Mouse (Mus musculus) natural killer cell, adult 2 months (primary cell): ENCODE results near the gene Ugp2.
"Not testable (repeated sequence)": the region's sequence is repeated elsewhere in the genome, so short reads cannot be mapped to it uniquely, and the experiment has no call there.

ENCODE experiments used
- DNase-seq, 2 experiments: peaks; one replicate each; pipeline ENCODE4 v3.0.0; 2022; ENCODE audit warnings: low spot score in 2 of 2

The Ugp2 gene

DNA sequence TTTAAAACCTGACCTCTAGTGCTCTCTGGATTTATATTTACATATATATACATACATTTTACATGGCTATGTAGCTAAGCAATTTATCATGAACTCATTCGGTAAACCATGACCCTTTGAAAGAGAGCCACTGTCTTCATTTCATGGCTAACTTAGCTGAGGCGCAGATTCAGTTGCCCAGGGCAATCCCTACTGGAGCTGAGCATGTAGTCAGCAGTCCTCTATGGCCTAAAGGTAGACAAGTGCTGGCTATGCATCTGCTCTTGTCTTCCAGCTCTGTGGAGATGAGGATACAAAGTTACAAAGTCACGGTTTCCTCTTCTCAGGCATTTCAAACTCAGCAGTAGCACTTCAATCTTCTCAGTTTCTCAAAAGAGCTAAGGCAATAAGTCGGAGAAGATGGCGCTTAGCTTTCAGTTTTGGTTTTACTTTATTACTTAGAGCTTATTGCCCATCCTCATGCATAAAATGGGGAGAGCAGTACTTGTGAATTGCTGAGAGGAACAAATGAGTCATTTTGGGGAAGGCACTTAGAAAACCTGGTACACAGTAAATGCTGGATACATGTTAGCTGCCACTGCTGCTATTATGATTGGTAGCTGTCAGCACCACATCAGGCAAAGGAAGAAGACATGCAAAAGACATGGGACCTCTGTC is 38.2 kb downstream of the Ugp2 start:
- DNase-seq: no peak

DNA sequence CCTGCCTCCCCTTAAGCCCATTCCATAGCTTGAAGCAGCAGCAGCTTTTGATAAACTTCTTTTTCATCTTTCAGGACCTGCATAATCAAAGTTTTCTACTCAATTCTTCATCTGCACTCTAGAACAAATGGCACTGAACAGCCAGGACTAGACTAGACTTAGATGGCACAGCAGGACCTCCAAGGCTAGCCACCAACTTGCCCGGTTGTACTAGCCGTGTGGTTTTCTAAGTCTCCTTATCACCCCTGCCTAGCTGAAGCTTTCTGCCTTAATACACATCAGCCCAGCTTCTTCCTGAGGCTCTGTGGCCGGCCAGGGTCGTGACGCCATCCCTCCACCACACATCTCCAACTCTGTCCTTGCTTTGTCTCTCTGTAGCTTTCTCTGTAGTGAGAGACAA is 42.9 kb downstream of the Ugp2 start:
- no peak for DNase-seq

DNA sequence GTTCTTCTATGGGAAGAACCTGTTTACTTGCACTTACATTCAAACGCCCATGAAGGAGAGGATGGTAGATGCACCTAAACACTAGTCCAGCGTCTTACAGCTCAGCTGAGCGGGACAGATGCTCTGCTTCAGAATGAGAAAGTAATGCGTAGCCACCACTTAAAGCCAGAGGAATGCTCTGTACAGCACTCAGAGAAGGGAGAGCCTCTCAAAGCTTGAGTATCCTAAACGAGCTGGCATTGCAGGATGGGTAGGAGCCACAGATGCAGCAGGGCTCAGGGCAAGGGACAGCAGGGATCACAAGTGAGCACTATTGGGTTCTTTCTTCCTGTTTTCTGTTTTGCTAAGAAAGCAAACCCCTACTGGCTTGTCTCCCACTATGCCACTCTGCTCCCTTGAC is 43.5 kb downstream of the Ugp2 start:
- DNase-seq: no peak

DNA sequence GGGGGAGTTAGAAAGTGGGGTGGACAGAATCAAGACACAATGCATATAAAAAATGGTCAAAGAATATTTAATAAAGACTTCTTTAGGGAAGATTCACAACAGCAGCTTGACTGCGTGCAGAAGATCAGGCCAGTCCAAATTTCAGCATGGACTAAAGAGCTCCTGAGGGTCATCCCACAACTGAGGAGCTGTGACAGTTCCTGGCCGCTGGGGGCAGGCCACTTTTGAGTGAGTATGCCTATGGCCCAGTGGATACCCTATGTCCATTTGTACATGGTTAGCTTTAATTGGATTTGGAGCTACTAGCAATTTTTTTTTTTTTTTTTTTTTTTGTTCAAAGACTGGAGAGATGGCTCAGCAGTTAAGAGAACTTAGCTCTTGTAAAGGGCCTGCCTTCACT is 44.2 kb downstream of the Ugp2 start:
- no peak for DNase-seq

DNA sequence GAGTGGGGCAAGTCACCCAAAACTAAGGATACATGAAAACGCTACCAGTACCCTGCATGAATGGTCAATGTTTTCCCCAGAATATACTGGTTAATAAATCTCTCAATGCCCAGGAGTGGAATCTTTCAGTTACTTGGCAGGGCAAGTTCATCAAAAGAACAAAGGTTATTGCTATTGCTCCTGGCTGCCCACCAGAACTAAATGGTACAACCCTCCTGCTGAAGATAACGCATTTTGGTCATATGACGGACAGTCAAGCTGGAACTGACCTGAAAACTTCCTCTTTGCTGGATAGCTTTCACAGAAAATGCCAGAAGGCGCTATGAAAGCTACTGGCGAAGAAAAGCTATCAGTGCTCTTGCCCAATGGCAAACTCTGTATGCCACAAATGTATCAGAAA is 45.2 kb downstream of the Ugp2 start:
- DNase-seq: no peak

DNA sequence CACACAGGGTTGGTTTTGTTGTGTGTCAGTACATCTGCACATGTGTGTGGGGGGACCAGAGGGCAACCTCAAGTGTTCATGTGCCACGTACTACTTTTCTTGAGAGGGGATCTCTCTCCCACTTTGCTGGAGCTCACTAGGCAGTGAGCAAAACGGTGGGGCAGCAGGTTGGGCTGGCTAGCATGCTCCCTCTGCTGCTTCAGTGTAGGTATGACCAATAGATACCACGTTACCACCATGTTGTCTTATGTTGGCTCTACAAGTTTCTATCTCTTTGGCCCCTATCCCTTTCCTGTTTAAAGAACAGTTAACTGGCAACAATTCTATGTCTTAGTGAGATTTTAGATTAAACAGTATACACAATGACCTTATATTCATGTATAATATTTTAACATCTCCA is 48.7 kb downstream of the Ugp2 start:
- DNase-seq: no peak

DNA sequence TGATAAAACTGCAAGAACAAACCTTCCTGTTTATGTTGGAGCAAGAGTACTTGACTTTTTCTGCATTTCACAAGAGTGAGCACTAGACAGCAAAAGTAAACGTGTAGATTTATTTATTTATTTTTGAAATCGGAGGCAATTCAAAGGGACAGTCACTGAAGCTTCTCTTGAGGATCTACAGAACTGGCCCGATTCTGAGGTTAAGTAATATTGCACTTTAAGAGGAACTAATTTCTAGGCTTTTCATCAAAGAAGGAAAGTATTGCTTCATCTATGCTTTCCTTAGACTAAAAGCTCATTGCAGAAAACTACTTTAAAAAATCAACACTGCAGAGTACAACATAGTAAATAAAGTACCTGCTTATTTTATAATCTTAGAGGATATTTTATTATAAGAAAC is 49.4 kb downstream of the Ugp2 start:
- no peak for DNase-seq

DNA sequence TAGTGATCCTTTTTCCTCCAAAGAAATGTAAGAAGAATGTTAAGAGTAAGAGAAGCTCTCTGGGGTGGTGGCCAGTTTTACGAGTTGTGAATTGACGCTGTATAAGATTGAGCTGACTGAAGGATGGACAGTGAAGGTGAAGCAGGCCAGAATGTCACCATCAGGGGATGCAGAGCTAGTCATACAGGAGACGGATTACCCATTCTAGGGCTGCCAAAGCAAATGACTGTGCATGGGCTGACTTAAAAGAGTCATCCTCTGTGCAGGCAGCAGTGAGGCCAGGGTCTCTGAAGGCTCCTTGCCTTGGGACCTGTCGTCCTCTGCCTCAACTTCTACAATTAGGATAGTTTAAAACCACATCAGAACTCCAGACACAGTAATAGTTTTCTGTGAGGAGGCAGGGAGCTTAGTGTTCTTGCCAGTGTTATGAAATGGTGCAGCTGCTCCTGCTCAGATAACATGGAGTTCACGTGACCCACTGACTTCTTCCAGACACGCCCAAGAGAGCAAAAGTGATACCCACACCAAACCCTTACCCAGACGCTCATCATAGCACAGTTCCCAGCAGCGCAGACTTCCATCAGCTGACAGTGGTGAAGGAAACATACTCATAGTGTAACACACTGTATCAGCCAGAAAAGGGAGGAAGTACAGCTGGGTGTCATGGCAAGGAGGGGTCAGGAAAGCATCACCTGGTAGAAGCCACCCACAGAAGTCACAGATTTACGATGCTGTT is 56.9 kb downstream of the Ugp2 start:
- no peak for DNase-seq

DNA sequence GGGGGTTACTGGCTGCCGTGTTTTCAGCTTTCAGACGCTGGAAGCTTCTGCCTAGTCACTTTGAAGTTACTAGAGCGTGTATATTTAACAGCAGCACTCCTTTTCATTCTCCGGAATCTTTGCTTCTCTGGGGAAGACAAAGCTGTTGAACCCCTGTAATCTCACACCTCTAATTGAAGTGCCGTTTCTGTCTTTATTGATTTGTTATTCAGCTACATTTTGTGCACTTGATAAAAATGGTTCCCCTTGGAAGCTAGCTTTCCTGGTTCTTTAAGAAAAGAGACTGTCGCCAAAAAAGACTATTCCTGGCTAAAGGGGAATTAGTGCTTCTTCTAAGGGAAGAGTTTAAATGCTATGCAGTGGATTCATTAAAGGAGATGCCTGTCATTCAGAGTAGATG is 61.5 kb downstream of the Ugp2 start:
- no peak for DNase-seq

DNA sequence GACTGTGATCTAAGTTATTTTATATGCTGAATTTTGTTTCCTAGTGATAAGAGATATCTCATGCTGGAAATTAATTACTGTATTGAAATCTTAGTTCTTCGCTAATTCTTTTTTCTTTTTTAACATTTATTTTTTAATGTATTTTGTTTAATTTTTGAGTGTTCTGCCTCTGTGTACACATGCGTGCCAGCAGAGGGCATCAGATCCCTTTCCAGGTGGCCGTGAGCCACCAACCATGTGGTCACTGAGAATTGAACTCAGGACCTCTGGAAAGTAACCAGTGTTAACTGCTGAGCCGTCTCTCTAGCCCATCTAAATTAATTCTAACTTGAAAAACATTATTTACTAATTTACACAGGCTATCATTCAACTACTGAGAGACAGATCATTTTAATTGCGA is 62.9 kb downstream of the Ugp2 start:
- no peak for DNase-seq

DNA sequence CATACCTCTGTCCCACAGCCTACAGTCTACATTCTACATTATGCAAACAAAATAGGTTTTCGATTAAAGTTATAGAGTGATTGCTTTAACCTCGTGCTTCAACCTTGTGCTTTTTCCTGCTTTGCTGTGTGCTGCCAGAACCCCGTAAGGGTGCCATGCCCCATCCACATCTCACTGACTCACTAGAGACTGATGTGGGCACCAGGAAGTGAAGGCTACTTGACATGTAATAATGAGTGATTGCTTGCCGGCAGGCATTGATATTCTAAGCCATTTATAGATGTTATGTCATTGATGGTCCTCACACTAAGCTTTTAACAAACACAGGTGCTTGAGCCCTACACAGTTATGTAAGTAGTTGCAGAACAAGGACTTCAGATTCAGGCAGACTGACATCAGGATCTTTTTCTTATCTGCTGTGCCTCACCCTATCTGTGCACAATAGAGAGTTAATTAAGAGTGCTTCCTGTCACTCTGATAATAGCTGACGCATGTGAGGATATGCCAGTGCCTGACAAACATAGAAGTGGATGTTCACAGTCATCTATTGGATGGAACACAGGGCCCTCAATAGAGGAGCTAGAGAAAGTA is 63.8 kb downstream of the Ugp2 start:
- DNase-seq: no peak

DNA sequence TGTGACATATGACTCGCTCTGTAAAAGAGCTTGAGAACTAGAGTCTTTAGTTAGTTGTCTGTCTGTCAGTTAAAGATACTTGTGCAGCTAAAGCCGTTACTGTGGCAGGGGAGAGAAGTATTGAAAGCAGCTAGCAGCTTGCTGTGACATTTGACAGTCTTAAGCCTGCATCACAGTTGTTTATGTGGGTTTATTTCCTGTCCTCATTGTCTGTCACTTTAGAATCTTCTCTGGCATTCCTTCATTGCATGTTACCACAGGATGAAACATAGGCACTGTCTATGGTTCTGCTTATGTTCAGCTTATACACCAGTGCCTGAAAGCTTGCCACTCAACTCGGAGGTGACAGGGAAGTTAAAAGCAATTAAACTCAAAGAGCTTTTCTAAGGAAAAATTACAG is 67.4 kb downstream of the Ugp2 start:
- DNase-seq: peak in 1 of 2 experiments; percentile 2

DNA sequence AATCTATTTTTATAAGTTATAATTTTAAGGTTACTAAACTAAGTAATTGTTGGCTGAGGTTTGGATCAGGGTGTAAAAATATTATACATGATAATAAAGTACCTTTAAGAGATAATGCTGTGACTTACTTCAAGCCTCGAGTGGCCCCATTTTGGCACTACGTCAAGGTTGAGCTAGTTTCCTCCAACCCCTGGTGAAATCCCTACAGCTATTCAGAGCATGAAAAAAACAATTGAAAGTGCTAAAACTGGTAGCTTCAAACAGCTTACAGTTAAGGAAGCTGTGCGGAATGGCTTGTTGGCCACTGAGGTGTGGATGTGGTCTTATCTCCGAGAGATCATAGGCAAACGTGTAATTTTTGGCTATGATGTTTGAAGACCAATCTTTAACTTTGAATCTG is 75.5 kb downstream of the Ugp2 start:
- peak; percentile 7 to 26 for DNase-seq

DNA sequence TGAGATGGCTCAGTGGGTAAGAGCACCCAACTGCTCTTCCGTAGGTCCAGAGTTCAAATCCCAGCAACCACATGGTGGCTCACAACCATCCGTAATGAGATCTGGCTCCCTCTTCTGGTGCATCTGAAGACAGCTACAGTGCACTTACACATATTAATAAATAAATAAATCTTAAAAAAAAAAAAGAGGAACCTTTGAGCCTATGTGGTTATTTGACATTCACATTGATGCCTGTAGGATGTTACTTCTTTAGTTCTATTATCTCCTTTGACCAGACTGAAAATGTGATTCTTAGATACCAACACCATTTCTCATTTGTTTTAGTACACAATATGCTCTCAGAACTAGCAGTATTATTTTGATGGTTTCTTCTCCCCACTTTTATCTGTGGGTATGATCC is 82.8 kb downstream of the Ugp2 start:
- not testable (repeated sequence) for DNase-seq

DNA sequence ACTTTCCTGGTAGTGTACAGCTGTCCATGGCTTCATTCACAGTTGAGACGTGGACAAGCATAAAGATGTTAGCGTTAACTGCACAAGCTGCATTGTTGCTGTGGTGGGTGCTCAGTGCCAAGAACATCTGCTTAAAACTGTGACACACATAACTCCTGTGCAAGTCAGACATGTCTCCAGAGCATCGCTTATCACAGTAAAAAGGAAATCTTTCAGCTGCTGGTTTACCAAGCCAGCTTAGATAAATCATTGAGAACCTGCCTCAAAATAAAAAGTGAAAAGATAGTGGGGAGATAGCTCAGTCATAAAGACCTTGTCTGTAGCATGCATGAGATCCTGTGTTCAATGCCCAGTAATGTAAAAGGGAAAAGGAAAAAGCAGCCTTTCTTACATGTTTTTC is 84.6 kb downstream of the Ugp2 start:
- DNase-seq: no peak

DNA sequence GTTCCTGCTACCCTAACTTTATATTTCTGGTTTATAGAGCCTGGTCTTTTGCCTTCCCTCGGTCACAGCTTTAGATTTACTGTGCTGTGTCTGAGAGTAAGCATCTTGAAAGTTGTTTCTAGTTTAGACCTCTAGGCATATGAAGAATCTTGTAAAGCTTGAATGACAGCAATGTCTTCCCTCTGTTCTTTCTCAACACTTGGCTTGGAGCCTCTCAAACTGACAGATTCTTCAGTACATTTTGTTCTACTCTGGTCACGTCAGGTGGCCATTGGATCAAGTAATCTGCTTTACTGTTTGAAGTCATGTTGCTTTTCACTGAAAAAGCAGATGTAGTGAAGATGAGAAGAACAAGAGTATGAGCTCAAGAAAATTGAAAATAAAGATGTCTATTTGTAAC is 94.8 kb downstream of the Ugp2 start:
- no peak for DNase-seq
